Mouse (Mus musculus): ENCODE results near the gene Cdh4. TPM values are rescaled to one million over a fixed set of nuclear protein-coding genes. Genes with fewer than 3 reads are reported as not detected.

The Cdh4 gene
- polyA plus RNA-seq, 1 experiment from 2014 or later: 26.1 TPM

DNA sequence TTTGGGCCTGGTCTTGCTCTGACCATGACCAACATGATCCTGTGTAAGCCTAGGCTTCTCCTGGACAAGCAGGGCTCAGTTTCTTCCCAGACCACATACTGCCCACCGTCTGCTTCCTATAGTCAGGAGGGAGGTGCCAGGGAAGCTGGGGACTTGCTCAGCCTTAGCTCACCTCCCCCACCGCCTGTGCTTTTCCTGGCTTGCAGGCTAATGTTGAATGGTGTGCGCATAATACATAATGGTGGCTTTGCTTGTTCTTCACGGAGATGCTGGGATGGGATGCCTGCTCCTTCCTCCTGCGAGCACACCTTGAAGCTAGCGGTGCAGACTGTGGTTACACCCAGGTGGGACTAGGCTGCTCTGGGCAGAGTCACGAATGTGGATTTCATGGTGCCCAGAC, 84.7 kb downstream of the Cdh4 start:
- no peaks in the 10 kb centered on the region for H3K9me3 ChIP-seq (replicated peaks)
- peaks cover 35% of the 10 kb centered on the region for H3K4me1 ChIP-seq
- no peaks in the 10 kb centered on the region for H3K36me3 ChIP-seq
- H3K4me2 ChIP-seq (replicated peaks): no peak overlapping the region
- H3K9ac ChIP-seq: no peak overlapping the region
- no peak overlapping the region for H3K4me3 ChIP-seq
- peaks cover 11% of the 10 kb centered on the region for H3K27me3 ChIP-seq
- H3K27ac ChIP-seq: no peak overlapping the region
- ATAC-seq (ENCODE audit: low FRiP score): no peak
- WGBS: 78% methylated on average over 7 of the region's 7 CpGs

DNA sequence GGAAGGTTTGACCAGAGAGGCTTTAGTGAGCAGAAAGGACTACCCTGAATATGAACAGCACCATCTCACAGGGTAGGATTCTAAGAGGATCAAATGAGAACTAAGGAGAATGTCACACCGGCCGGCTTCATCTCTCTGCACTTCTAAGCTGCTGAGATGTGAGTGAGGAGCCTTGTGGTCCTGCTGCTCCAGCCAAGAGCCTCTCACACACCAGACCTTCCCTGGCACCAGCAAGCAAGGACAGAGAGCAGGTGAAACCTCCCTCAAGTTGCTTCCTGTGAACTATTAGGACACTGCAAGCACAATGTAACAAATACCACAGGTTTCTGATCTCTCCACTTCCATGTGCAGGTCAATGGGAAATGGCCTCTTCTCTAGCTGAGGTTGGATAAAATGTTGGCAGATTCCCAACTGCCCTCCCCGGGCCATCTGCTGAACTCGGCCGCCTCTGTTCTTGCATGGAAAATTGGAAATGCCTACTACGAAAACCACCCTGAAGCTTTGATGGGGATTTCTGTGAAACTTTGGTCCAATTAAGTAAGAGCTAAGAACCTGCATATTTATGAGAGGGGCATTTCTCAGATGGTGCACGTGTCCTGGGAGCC, 88.3 kb downstream of the Cdh4 start:
- peaks cover 28% of the 10 kb centered on the region for H3K4me1 ChIP-seq
- H3K27ac ChIP-seq: no peak overlapping the region
- peaks cover 8% of the 10 kb centered on the region; the same call in 1 of the 2 replicates for H3K27me3 ChIP-seq
- H3K4me3 ChIP-seq: no peak overlapping the region
- H3K9ac ChIP-seq: no peak overlapping the region
- 66% methylated on average over 7 of the region's 7 CpGs for WGBS
- H3K36me3 ChIP-seq: no peaks in the 10 kb centered on the region
- H3K4me2 ChIP-seq (replicated peaks): no peak overlapping the region
- H3K9me3 ChIP-seq (replicated peaks): no peaks in the 10 kb centered on the region
- no peak for ATAC-seq (ENCODE audit: low FRiP score)

DNA sequence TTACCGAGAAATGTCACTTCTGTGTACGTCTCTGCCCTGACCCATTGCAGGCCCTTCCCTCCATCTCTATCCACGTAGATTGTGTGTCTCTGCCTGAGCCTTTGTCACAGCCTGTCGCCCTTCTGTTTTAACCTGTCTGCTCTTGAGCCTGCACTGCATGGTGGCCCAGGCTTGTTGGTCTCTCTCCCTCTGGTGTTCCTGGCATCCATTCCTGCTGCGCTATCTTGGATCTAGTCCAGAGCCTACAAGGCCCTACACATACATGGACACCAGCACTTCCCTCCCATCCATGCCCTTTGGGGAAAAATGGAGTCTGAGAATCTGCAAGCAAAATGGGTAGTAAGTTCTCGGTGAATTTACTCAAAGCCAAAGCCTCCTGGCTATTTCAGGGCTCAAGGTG, 91.0 kb downstream of the Cdh4 start:
- no peaks in the 10 kb centered on the region for H3K36me3 ChIP-seq
- H3K4me1 ChIP-seq: peaks cover 32% of the 10 kb centered on the region
- peaks cover 8% of the 10 kb centered on the region; the same call in 1 of the 2 replicates for H3K27me3 ChIP-seq
- H3K4me3 ChIP-seq: no peak overlapping the region
- H3K9me3 ChIP-seq (replicated peaks): no peaks in the 10 kb centered on the region
- no peak overlapping the region for H3K4me2 ChIP-seq (replicated peaks)
- WGBS: 82% methylated on average over 6 of the region's 6 CpGs
- no peak for ATAC-seq (ENCODE audit: low FRiP score)
- H3K27ac ChIP-seq: no peak overlapping the region
- no peak overlapping the region for H3K9ac ChIP-seq

DNA sequence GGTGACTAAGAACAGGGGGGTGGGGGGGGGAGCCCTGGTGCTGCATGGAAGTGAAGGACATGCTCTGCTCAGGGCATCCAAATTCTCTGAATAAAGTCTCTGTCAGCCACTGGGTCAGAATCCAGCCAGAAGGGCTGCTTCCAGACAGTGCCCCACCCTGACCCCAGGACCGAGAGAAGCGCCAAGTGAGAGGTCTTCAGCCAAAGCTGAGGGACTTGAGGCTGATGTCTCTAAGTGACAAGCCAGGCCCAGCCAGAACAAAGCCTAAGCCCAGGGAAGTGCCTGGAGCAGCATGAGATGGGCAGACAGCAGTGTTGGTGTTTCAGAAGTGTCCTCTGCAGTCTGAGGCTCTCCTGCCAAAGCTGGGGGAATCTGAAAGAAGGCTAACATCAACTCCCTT, 91.7 kb downstream of the Cdh4 start:
- H3K4me2 ChIP-seq (replicated peaks): no peak overlapping the region
- no peak overlapping the region for H3K27ac ChIP-seq
- 69% methylated on average over 2 of the region's 2 CpGs for WGBS
- no peak for ATAC-seq (ENCODE audit: low FRiP score)
- H3K4me1 ChIP-seq: peaks cover 39% of the 10 kb centered on the region
- H3K27me3 ChIP-seq: peaks cover 8% of the 10 kb centered on the region; the same call in 1 of the 2 replicates
- H3K36me3 ChIP-seq: no peaks in the 10 kb centered on the region
- no peak overlapping the region for H3K9ac ChIP-seq
- no peaks in the 10 kb centered on the region for H3K9me3 ChIP-seq (replicated peaks)
- no peak overlapping the region for H3K4me3 ChIP-seq

DNA sequence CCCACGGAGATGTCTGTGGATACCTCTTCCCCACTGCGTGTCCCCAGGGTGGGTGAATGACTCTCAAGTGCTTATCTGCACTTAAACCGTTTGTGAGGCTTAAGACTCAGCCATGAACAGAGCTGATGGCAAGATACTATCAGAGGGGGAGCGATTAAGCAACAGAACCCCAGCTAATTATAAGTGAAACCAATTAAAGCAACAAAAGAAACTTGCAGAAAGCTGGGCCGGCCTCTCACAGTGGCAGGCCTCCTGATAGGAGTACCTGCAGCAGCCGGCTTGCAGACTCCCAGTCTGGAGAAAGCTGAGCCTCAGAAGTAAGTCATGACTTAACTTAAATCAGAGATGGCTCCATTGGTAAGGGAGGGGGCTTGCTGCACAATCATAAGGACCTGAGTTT, 93.0 kb downstream of the Cdh4 start:
- no peak overlapping the region for H3K9ac ChIP-seq
- no peak overlapping the region for H3K27ac ChIP-seq
- no peak overlapping the region for H3K4me2 ChIP-seq (replicated peaks)
- no peaks in the 10 kb centered on the region for H3K36me3 ChIP-seq
- WGBS: 25% methylated on average over 6 of the region's 6 CpGs
- no peak overlapping the region for H3K4me3 ChIP-seq
- peaks cover 52% of the 10 kb centered on the region for H3K4me1 ChIP-seq
- no peaks in the 10 kb centered on the region for H3K9me3 ChIP-seq (replicated peaks)
- H3K27me3 ChIP-seq: peaks cover 4% of the 10 kb centered on the region; the same call in 1 of the 2 replicates
- no peak for ATAC-seq (ENCODE audit: low FRiP score)

DNA sequence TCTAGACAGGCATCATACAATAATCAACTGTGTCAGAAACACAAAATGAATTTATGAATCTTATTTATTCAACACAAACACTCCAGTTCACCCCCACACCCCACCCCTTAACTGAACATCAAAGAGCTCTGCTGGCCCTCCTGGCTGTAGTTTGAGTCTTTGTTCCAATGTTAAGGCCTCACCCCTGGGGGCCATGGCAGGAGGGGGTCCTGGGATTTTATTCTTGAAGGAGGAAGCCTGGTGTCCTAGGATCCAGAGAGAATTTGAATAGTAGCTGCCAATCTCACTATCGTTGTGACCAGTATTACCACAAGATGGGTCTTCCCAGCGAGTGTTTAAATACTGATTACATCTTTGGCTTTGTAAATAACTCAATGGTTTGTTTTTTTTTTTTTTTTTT, 94.5 kb downstream of the Cdh4 start:
- Histone ChIP-seq H3K9me3 (replicated peaks) (no peaks in the 10 kb centered on the region), H3K9ac (no peak overlapping the region), H3K4me2 (replicated peaks) (no peak overlapping the region), H3K4me3 (no peak overlapping the region), H3K27me3 (peaks cover 4% of the 10 kb centered on the region; the same call in 1 of the 2 replicates), H3K27ac (peak overlapping the region; percentile 77), H3K4me1 (peaks cover 44% of the 10 kb centered on the region), H3K36me3 (no peaks in the 10 kb centered on the region)
- 14% methylated on average over 2 of the region's 2 CpGs for WGBS
- no peak for ATAC-seq (ENCODE audit: low FRiP score)

DNA sequence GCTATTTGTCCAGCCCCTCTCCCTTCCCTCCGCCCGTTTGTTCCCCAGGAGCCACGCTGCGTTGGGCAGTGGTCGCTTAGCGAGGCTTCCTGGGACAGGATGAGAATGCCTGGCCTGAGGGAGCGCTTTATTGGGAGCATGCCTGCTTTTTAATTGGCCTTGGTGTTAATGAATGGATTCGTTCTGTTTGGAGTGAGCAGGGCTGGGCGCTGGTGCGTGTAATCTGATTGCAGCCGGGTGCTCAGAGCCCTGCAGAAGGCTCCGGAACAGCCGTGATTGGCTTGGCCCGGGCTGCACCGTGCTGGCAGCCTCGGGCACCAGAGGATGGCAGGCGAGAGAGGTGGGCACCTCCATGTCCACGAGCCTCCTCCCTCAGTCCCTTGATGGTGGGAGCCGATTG, 95.2 kb downstream of the Cdh4 start:
- 6% methylated on average over 19 of the region's 19 CpGs for WGBS
- ATAC-seq (ENCODE audit: low FRiP score): peak; percentile 96
- no peaks in the 10 kb centered on the region for H3K9me3 ChIP-seq (replicated peaks)
- H3K4me2 ChIP-seq (replicated peaks): peak overlapping the region; percentile 30
- peaks cover 4% of the 10 kb centered on the region; the same call in 1 of the 2 replicates for H3K27me3 ChIP-seq
- peak overlapping the region; percentile 83 for H3K27ac ChIP-seq
- H3K36me3 ChIP-seq: no peaks in the 10 kb centered on the region
- H3K4me3 ChIP-seq: no peak overlapping the region
- H3K9ac ChIP-seq: no peak overlapping the region
- peaks cover 44% of the 10 kb centered on the region for H3K4me1 ChIP-seq

DNA sequence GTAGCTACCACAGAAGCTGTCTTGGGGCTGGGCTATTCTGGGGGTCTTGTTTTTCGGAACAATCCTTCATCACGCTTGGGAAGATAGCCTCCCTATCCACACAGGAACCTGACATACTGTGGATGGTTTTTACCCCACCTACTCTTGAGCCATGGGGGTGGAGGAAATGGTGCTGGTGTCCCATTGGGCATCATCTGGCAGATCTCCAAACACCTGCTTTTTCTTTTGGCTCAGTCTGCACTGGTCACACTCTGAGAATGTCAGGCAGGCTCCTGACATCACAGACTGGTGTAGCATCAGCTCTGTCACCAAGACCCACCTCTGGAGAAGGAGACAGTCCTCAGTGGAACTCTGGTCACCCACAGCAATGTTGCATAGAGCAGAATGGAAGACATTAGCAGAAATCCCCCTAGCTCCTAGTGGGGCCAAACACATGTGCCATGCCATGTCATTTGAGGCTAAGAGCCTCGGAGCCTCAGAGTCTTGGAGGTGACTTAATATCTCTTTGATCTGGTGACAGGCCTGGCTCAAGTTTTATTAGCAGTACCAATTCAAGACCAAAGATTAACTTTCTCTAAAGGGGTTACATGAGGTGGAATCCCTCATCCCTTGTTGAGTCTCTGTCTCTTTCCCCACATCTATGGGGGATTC, 95.7 kb downstream of the Cdh4 start:
- Histone ChIP-seq H3K27me3 (peaks cover 4% of the 10 kb centered on the region; the same call in 1 of the 2 replicates), H3K9ac (no peak overlapping the region), H3K4me3 (no peak overlapping the region), H3K9me3 (replicated peaks) (no peaks in the 10 kb centered on the region), H3K27ac (peak overlapping the region; percentile 83), H3K4me1 (peaks cover 40% of the 10 kb centered on the region), H3K4me2 (replicated peaks) (peak overlapping the region; percentile 30), H3K36me3 (no peaks in the 10 kb centered on the region)
- WGBS: 24% methylated on average over 3 of the region's 3 CpGs
- peak; percentile 61 for ATAC-seq (ENCODE audit: low FRiP score)

DNA sequence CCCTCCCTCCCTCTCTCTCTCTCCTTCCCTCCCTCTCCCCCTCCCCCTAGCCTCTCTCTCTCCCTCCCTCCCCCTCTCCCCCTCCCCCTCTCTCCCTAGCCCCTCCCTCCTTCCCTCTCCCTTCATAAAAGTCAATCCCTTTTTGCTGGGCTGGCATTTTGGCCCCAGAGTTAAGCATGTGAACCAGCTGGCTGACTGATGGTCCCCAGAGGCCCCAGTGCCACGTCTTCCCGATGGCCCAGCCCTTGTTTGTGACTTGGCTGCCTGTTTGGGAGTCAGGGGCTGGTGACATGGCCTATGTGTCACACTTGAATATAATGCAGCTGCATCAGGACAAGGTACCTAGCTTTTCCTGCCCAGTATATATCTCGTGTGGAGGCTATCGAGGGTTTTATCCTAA, 96.3 kb downstream of the Cdh4 start:
- H3K27me3 ChIP-seq: peaks cover 4% of the 10 kb centered on the region; the same call in 1 of the 2 replicates
- 37% methylated on average over 4 of the region's 4 CpGs for WGBS
- H3K27ac ChIP-seq: 0 out of 2 replicates have a peak overlapping the region, but pooled peaks have one; percentile 40
- no peaks in the 10 kb centered on the region for H3K36me3 ChIP-seq
- ATAC-seq (ENCODE audit: low FRiP score): no peak
- H3K4me1 ChIP-seq: peaks cover 40% of the 10 kb centered on the region
- no peak overlapping the region for H3K4me3 ChIP-seq
- H3K4me2 ChIP-seq (replicated peaks): no peak overlapping the region
- no peaks in the 10 kb centered on the region for H3K9me3 ChIP-seq (replicated peaks)
- no peak overlapping the region for H3K9ac ChIP-seq

DNA sequence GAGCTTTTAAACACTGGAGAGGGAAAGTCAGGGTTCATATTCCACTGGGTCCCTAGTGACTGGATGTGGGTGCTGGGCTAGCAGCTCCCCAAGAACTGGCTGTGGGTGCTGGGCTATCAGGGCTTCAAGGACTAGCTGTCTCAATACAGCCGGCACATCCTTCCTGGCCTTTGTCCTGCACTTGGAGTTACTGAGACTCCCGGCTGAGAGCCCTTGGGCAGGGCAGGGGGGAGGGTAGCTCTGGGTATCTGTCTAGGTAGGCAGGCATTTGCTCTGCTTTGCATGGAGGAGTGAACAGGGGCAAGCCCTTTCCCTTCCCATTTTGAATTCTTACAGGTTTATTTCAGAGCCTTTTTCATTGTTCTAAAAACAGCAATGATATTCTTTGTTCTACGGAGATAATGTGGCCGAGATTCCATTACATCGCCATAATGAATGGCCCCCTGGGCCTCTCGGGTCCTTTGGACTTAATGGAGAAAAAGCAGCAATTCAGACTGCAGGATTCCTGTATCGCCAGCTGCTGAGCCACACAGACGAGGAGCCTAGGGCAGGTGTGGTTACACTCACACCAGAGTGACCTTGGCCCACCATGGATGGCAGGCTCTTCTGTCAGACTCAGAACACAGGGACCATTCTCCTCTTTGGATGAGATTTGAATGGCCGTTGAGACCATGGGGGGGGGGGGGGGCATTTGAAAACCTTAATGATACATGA, 97.5 kb downstream of the Cdh4 start:
- no peak overlapping the region for H3K4me3 ChIP-seq
- 0 out of 2 replicates have a peak overlapping the region, but pooled peaks have one; percentile 11 for H3K9ac ChIP-seq
- WGBS: 13% methylated on average over 9 of the region's 9 CpGs

DNA sequence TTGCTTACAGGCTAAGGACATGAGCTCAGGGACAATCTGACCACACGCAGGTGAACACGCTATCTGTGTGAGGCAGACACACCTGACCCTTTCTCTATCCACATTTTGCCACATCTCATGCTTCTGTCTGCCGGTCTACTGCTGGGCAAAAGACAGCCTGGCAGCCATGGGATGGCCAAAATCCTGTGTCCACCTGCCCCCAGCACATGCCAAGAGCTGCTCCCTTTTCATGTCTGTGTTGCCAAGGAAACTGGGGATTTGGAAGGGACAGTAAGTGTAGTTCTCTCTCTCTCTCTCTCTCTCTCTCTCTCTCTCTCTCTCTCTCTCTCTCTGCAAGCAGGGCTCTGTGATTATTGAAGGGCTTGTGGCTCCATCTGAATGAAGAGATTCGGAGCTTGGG, 98.9 kb downstream of the Cdh4 start:
- WGBS: 95% methylated on average over 4 of the region's 4 CpGs

More for the DNA sequence above, 97.5 kb downstream of the Cdh4 start:
- Histone ChIP-seq H3K4me2 (replicated peaks) (no peak overlapping the region), H3K27me3 (peaks cover 4% of the 10 kb centered on the region; the same call in 1 of the 2 replicates), H3K4me1 (peaks cover 40% of the 10 kb centered on the region), H3K36me3 (no peaks in the 10 kb centered on the region), H3K27ac (peak overlapping the region; percentile 40), H3K9me3 (replicated peaks) (no peaks in the 10 kb centered on the region)
- ATAC-seq (ENCODE audit: low FRiP score): no peak

DNA sequence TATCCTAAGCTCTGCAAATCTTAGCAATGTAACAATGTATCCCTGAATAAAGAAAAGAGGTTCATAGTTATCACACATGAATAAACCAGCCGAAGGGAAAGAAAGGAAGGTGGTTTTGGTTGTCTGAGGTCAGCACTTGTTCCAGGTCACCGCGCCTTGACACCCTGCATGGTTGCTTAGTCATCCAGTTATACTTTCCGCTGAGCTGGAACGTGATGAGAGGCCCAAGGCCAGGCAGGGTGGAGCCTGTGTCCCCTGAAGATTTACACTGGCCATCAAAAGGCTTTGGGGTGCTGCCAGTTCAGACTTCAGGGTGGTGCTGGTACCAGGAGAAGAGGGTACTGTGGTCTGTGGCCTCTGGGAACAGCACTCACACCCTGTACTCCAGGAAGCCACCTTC, 105.4 kb downstream of the Cdh4 start:
- no peak overlapping the region for H3K27ac ChIP-seq
- no peak overlapping the region for H3K4me2 ChIP-seq (replicated peaks)
- H3K4me3 ChIP-seq: no peak overlapping the region
- H3K27me3 ChIP-seq: no peaks in the 10 kb centered on the region
- 60% methylated on average over 5 of the region's 5 CpGs for WGBS
- no peak for ATAC-seq (ENCODE audit: low FRiP score)
- H3K9ac ChIP-seq: no peak overlapping the region
- H3K9me3 ChIP-seq (replicated peaks): no peaks in the 10 kb centered on the region
- no peaks in the 10 kb centered on the region for H3K4me1 ChIP-seq
- 0 out of 2 replicates have a peak, but pooled peaks cover 4% of the 10 kb centered on the region for H3K36me3 ChIP-seq

More for the DNA sequence above, 98.9 kb downstream of the Cdh4 start:
- Histone ChIP-seq H3K4me1 (peaks cover 34% of the 10 kb centered on the region), H3K4me3 (no peak overlapping the region), H3K27me3 (no peaks in the 10 kb centered on the region), H3K27ac (no peak overlapping the region), H3K4me2 (replicated peaks) (no peak overlapping the region), H3K9ac (no peak overlapping the region), H3K36me3 (no peaks in the 10 kb centered on the region), H3K9me3 (replicated peaks) (no peaks in the 10 kb centered on the region)
- no peak for ATAC-seq (ENCODE audit: low FRiP score)

Measured in hindbrain, embryonic 12.5 days (tissue).